Mouse (Mus musculus): ENCODE measurements around the gene Brwd3. TPM values are rescaled to one million over a fixed set of nuclear protein-coding genes. Genes with fewer than 3 reads are reported as not detected.

Brwd3 gene
- polyA plus RNA-seq (2014; fragmentation: Illumina TruSeq; extraction: RNeasy Lipid Tissue Mini Kit (QIAGEN cat#74804); ENCODE audit: low read depth, low replicate concordance) = 16.7 TPM

GRCm38 (mm10) chrX:108834090-108834774, at the start of gene Brwd3:
TSS of gene Brwd3 (minus strand) at chrX:108834372.

Other genes starting within 250 kb of the Brwd3 start
- not detected for gene Gm379, start 169.5 kb downstream of the Brwd3 start, polyA plus RNA-seq (2014; fragmentation: Illumina TruSeq; extraction: RNeasy Lipid Tissue Mini Kit (QIAGEN cat#74804); ENCODE audit: low read depth, low replicate concordance)
- gene Hmgn5, start 179.0 kb upstream of the Brwd3 start, polyA plus RNA-seq (2014; fragmentation: Illumina TruSeq; extraction: RNeasy Lipid Tissue Mini Kit (QIAGEN cat#74804); ENCODE audit: low read depth, low replicate concordance) = 125 TPM